Mouse (Mus musculus): ENCODE measurements around the gene Rpp25.

The Rpp25 gene

GRCm38 (mm10) chr9:57503622-57504380 lies at the start of gene Rpp25:
Rpp25 (plus strand) TSS chr9:57504026.
- peak; percentile 87 for DNase-seq (ENCODE audit: low spot score)

- no peak for DNase-seq (ENCODE audit: low spot score)
Observed at GRCm38 (mm10) chr9:57459707-57460106, 44.1 kb upstream of the Rpp25 start.

DNA sequence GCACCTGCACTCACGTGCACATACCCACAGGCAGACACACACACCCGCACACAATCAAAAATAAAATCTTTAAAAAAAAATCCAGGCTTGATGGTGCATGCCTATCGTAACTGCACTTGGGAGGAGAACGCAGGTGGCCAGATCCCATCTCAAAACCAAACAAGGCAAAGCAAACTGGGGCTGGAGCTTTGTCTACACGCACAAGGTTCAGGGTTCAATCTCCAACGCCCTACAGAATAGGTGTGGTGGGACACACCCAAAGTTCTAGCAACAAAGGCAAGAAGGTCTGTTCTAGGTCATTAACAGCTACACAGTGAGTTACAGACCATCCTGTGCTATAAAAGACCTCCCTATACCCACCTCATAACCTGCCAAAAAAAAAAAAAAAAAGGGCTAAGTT lies 41.0 kb upstream of the Rpp25 start:
- no peak for DNase-seq (ENCODE audit: low spot score)

DNA sequence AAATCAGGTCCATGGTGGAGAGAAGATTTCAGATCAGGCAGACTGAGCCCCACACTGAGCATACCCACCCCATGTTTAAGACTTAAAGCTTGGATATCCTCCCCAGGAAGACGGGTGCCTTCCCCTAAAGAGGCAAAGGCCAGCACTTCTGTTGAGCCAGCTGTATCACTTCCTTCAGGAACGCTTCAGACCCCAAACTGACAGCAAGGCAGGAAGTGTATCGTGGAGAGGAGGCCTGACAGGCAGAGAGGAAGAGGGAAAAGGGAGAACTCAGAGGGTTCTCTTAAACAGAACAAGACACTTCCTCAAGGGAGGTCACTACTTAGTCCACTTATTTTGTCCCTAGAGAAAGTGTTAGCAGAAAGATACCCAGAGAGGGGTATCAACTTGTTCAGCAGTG lies 37.7 kb upstream of the Rpp25 start:
- no peak for DNase-seq (ENCODE audit: low spot score)

- peak; percentile 59 for DNase-seq (ENCODE audit: low spot score)
Observed at GRCm38 (mm10) chr9:57467271-57467771, 36.5 kb upstream of the Rpp25 start.

GRCm38 (mm10) chr9:57467896-57468549 lies 35.8 kb upstream of the Rpp25 start, which contains the start of gene Scamp5:
Scamp5 (minus strand) TSS chr9:57468060.
- peak; percentile 94 for DNase-seq (ENCODE audit: low spot score)

- DNase-seq (ENCODE audit: low spot score): no peak
Observed at GRCm38 (mm10) chr9:57468914-57469313, 34.9 kb upstream of the Rpp25 start.

- DNase-seq (ENCODE audit: low spot score): peak; percentile 90
Observed at GRCm38 (mm10) chr9:57485774-57486173, 18.1 kb upstream of the Rpp25 start.

DNA sequence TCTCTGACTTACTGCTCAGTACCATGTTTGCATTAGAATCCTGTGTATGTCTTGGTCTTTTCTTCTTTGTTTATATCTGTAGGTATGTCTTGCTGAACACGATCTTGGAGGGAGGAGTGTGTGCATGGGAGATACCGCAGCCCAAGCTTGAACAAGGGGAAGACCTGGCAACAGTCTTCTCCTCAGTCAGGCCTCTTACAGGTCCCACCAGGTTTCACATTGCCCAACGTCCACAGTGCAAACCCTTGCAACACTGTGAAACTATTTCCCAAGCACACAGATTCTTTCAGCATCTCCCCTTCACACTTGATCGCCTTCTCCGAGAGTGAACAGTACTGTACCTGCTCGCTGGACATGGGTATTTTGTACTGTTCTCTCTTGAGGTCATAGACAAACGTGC lies 16.0 kb upstream of the Rpp25 start:
- DNase-seq (ENCODE audit: low spot score): no peak

DNA sequence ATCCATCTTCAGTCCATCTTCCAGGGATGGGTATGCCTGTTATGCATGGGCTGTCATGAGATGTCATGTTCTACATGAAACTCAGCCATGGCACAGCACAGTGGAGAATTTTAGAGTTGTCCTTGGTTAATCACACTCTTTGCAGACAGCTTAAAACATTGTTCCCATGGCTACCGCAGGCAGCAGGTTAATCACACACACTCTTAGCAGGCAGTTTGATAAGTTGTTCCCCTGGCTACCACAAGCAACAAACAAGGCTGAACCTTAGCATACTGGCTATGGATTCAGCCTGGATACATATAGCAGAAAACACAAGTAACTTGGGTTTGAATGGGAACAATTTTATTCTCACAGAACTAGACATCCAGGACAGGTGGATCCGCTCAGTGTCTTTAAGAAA lies 10.3 kb upstream of the Rpp25 start:
- no peak for DNase-seq (ENCODE audit: low spot score)

DNA sequence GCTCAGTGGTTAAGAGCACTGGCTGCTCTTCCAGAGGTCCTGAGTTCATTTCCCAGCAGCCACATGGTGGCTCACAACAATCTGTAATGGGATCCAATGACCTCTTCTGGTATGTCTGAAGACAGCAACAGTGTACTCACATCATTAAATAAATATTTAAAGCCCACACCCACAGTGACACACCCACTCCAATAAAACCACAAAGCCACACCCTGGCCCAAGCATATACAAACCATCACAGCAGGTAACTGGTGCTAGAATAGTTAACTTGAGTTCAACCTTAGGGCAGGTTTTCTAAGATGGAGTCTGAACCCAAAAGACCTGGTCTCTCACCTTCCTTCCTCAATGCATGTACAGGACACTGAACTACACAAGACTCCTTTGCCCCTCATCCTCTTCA lies 8.9 kb upstream of the Rpp25 start:
- DNase-seq (ENCODE audit: low spot score): no peak

GRCm38 (mm10) chr9:57497236-57497635 lies 6.6 kb upstream of the Rpp25 start:
- no peak for DNase-seq (ENCODE audit: low spot score)

DNA sequence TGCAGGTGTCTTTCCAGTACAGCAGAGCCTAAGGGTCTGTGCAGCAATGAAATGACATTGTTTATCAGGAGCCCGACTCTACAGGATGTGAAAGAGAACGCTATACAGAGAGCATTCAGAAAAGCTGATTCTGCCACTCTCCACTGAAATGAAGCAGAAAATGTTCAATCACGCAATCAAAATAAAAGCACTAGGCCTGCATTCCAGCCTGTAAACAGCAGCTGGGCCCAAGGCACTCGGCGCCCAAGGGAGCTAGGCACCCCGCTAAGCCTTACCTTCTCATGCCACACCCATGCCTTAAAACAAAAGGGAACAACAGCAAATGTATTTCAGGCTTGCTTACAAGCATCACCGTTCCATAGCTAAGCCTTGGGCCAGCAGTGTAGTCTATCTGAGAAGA lies 5.3 kb upstream of the Rpp25 start:
- no peak for DNase-seq (ENCODE audit: low spot score)

DNA sequence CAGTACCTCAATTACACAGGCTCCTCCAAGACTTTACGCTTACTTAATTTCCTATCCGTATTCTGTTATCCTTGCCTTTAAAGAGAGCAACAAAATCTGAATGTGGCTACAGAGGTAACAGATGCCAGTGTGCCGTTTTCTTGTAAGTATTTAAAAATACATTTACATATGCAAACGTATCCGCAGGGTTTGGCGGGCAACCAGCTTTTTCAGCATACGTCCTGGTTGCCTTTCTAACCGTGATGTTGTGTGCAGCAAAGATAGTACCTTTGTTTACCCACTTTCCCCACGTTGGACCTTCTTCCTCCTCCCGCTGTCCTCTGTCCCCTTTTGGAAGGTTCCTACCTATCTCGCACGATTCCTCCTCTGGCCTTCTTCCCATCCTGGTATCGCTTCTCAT lies 2.4 kb upstream of the Rpp25 start:
- no peak for DNase-seq (ENCODE audit: low spot score)

GRCm38 (mm10) chr9:57501861-57502260 lies 2.0 kb upstream of the Rpp25 start:
- DNase-seq (ENCODE audit: low spot score): no peak

DNA sequence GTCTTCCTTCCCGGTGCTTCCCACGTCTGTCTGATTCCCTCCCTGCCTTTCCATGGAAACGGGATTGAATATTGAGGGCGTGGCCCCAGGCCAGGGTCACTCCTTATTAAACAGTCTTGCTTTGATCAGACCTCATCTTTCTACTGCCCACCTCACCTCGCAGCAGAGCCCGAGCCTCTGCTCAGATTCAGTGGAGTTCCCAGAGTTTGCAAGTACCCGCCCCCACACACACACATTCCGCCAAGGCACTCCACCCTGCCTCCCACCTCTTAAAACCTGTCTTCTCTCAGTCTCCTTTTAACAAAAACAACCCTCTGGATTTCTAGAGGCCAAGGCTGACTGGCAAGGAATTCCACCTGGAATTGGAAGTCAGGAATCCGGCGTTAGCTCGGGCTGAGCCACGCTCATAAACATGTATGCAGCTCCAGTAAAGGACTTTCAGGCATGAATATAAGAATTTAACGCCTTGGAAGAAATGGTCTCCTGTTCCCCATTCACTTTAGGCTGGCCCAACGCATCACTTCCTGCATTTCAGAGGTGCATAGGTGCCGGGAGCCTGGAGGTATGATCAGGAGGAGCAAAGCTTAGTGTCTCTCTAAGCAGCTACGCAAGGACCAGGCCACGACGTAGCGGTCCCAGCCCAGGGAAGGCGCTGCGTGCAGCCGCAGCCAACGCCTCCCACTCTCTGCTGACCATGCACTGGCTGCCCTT lies 760 bp upstream of the Rpp25 start:
- DNase-seq (ENCODE audit: low spot score): peak; percentile 58

DNA sequence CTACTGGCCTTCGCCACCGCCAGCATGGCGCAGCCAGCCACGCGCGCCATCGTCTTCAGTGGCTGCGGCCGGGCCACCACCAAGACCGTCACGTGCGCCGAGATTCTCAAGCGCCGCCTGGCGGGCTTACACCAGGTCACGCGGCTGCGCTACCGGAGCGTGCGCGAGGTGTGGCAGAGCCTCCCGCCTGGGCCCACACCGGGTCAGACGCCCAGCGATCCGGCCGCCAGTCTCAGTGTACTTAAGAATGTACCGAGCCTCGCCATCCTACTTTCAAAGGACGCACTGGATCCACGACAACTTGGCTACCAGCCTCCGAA lies 515 bp downstream of the Rpp25 start:
- DNase-seq (ENCODE audit: low spot score): peak; percentile 86

GRCm38 (mm10) chr9:57504891-57505290 lies 1.1 kb downstream of the Rpp25 start:
- DNase-seq (ENCODE audit: low spot score): no peak

DNA sequence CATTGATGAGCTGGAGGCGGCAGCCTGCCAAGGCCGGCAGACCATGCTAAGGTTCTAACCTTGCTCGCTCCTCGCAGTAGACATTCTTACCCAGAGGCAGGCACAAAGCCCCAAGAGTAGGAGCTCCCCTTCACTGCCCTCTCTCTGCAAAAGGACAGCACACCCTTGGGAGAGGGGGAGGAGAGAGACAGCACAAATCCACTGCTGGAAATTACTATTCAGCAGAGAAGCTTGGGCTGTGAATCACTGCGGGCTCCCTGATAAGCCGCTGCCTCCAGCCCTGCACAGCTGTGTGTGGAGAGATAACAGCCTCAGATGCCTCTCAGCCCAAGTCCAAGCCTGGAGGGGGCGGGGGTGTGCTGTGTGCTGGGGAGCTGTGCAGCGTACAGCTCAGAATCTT lies 1.9 kb downstream of the Rpp25 start:
- DNase-seq (ENCODE audit: low spot score): peak; percentile 81

DNA sequence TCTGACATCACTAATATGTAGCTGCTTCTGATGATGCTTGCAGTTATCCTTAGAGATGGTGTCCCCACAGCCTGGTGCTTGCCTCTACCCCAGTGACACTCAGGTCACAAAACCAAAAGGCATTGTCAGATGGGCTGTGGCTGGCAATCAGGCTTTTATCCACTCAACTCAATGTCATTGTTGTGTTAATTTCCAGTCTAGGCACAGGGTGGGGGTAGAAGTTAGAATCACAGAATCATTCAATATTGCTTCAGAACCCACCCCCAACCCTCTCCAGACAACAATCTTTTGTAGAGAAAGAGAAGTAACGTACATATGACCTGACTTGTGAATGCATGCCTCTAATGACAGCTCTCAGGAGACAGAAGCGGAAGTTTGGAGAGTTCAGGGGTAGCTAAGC lies 6.8 kb downstream of the Rpp25 start:
- no peak for DNase-seq (ENCODE audit: low spot score)

DNA sequence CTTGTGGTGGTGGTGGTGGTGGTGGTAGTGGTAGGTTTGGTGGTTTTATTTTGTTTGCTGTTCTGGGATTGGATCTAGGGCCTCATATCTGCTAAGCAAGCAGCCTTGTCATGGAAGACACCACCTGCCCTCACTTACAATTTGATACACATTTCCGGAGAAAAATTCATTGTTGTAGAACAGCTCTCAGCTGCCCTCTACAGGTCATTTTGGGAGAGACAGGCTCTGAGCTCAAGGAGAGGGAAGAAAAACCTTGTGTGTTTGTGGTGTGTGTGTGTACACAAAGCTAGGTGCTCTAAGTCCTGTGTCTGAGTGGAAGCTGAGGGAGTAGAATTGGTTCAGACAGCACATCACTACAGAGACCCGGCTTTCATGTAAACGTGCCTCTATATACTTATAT lies 13.3 kb downstream of the Rpp25 start:
- DNase-seq (ENCODE audit: low spot score): peak; percentile 80

DNA sequence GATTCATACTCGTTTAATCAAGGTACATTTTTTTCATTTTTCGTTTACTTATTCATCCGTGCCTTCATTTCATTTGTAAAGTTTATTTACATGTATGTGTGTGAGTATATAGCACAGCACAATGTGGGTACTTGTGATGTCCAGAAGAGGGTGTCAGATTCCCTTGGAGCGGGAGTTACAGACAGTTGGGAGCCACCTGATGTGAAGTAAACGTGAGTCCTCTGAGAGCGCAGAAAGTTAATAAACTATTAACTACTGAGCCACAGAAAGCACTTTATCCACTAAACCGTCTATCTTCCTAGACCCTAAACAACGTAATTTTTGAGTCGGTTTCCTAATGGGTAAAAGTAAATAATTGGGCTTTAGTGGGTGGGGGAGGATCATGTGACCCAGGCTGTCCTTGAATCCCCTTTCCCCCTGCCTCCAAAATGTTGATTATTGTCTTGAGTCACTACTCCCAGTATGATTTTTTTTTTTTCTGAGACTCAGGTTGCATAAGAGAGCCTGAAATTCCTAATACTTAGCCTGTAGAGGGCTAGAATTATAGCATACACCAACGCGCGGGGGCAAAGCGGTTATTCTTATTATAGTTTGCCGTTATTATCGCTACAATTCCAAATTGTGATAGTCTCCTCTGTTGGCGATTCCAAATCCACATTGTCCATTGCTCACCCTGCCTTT lies 16.7 kb downstream of the Rpp25 start:
- no peak for DNase-seq (ENCODE audit: low spot score)
